Mouse (Mus musculus) brain, embryonic 14.5 days (tissue): ENCODE measurements around the gene Krtap9-5. TPM values are rescaled to one million over a fixed set of nuclear protein-coding genes. Genes with fewer than 3 reads are reported as not detected.

ENCODE experiments used
- DNase-seq: peaks from one replicate; pipeline ENCODE4 v3.0.0-alpha.2; 2011; ENCODE audit warnings: low read depth
- CTCF ChIP-seq: fragments of 200-500 bp; IDR thresholded peaks from 2 replicates; pipeline ENCODE4 v1.5.1; 2012; ENCODE audit warnings: inconsistent platforms, mild to moderate bottlenecking, moderate library complexity, borderline replicate concordance; ENCODE audit not compliant: insufficient read depth, insufficient read length; ENCODE audit errors: extremely low read depth
- POLR2A ChIP-seq: fragments of 200-500 bp; IDR thresholded peaks from 2 replicates; pipeline ENCODE4 v1.6.1; 2012; ENCODE audit warnings: mild to moderate bottlenecking, inconsistent platforms, borderline replicate concordance; ENCODE audit not compliant: poor library complexity, insufficient read depth, insufficient read length, severe bottlenecking; ENCODE audit errors: extremely low read depth
- polyA plus RNA-seq: library from polyadenylated mRNA; depleted of rRNA; stranded (reverse); fragments of >200 nt; gene quantifications from 2 replicates; pipeline ENCODE4 v1.2.3, GENCODE M21; 2012; rRNA removed

Gene Krtap9-5
- polyA plus RNA-seq, 1 experiment: not detected

DNA sequence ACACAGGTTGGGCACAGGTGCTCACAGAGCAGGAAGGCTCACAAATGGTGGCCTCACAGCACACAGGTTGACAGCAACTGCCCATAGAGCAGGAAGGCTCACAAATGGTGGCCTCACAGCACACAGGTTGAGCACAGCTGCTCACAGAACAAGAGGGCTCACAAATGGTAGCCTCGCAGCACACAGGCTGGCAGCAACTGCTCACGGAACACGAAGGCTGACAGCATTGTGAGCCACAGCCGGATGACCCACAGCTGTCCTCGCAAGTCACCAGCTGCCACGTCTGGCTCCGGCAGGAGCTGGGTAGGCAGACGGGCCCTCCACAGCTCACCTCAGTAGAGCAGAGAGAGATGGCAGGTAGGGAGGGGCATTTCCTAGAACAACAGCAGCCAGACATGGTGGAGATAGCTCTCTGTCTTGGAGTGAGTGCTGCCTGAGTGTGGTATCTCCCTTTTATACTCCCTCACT, 37.9 kb downstream of the Krtap9-5 start, which contains the start of gene Krtap16-1:
Gene Krtap16-1, minus strand, starts transcription at position 418 of the 468 bp plus-strand sequence.
- no peak for DNase-seq
- TF ChIP-seq POLR2A (no peak), CTCF (no peak)

GRCm38 (mm10) chr11:99988530-99988929, 40.3 kb downstream of the Krtap9-5 start:
- TF ChIP-seq POLR2A: no peak
- TF ChIP-seq CTCF: no peak
- no peak for DNase-seq

GRCm38 (mm10) chr11:99989881-99990405, 41.7 kb downstream of the Krtap9-5 start:
- DNase-seq: no peak
- TF ChIP-seq POLR2A (no peak), CTCF (no peak)

DNA sequence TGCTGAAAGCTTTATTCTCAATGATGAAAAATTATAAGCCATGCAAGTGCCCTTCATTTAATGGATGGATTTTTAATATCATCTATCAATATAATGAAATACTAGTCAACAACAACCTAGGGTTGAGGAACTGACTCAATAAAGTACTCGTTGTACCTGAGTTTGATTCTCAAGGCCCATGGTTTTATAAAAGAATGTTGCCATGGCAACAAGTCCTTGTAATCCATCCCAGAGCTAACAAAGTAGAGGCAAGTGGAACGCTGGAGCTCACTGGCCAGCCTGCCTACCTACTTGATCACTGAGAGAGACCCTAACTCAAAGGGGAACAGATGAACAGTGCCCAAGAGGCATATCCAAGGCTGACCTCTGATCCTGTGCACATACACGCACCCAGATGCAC, 42.3 kb downstream of the Krtap9-5 start:
- DNase-seq: peak; percentile 38
- TF ChIP-seq CTCF (no peak), POLR2A (no peak)

DNA sequence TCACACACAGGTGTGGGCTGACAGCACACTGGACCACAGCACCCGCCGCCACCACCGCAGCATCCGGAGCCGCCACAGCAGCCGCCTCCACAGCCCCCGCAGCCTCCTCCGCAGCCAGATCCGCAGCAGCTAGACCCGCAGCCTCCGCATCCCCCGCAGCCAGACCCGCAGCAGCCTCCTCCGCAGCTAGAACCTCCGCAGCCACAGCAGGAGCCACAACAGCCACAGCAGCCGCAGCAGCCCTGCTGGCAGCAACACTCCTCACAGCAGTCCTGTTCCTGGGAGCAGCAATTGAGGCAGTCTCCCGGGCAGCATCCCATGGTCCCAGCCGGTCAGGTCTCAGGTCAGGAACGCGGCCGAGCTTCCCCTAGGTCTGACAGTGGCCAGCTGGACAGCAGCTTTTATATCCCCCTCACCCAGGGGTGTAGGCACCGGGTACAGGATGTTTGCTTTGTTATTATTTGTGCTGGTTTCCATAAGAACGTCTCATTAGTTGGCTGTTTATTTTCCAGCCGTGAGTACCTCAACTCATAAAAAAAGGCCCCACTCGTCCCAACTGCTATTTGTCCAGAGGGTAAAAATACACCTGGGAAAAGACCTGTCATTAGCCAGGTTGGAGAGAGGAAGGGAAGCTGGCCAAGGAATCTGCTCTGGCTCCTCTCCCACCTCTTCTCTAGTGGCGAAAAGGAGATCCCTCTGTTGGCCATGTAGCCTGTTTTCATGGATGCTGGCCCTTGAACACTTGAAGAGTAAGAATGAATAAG, 45.5 kb downstream of the Krtap9-5 start, which contains the start of gene Krtap17-1:
Gene Krtap17-1, minus strand, starts transcription at position 375 of the 764 bp plus-strand sequence.
- peak; percentile 31 for DNase-seq
- TF ChIP-seq CTCF: no peak
- no peak for TF ChIP-seq POLR2A

DNA sequence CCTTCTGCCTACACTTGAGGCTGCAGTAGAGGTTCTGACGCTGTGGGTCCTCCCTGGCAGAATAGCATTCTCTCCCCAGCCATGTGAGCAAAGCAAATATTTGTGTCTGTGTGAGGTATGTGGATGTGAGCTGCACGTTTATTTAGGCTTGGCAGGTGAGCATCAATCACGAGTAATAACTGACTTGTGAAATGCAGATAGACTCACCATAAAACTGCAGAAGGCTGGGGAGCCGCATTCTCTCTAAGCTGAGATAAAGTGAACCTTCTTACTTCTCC, 46.0 kb downstream of the Krtap9-5 start:
- DNase-seq: no peak
- no peak for TF ChIP-seq CTCF
- TF ChIP-seq POLR2A: no peak

GRCm38 (mm10) chr11:99999091-99999490, 50.8 kb downstream of the Krtap9-5 start:
- DNase-seq: no peak

More at GRCm38 (mm10) chr11:99999091-99999490, 50.8 kb downstream of the Krtap9-5 start:
- no peak for TF ChIP-seq CTCF
- TF ChIP-seq POLR2A: no peak

Other genes starting within 250 kb of the Krtap9-5 start
- gene Gm14180, start 214.2 kb upstream of the Krtap9-5 start, polyA plus RNA-seq: not detected in 2 replicates
- gene Gm11595, start 175.6 kb upstream of the Krtap9-5 start, polyA plus RNA-seq: not detected in 2 replicates
- not detected in 2 replicates for gene Krtap4-8, start 167.8 kb upstream of the Krtap9-5 start, polyA plus RNA-seq
- gene Krtap4-9, start 163.3 kb upstream of the Krtap9-5 start, polyA plus RNA-seq: not detected in 2 replicates
- not detected in 2 replicates for gene Gm11596, start 155.0 kb upstream of the Krtap9-5 start, polyA plus RNA-seq
- gene Gm11569, start 149.5 kb upstream of the Krtap9-5 start, polyA plus RNA-seq: not detected in 2 replicates
- not detected in 2 replicates for gene Gm11554, start 144.0 kb upstream of the Krtap9-5 start, polyA plus RNA-seq
- gene Krtap4-13, start 138.6 kb upstream of the Krtap9-5 start, polyA plus RNA-seq: not detected in 2 replicates
- not detected in 2 replicates for gene Gm11564, start 132.8 kb upstream of the Krtap9-5 start, polyA plus RNA-seq
- not detected in 2 replicates for gene 2300003K06Rik, start 110.4 kb upstream of the Krtap9-5 start, polyA plus RNA-seq
- not detected in 2 replicates for gene Krtap4-16, start 96.9 kb upstream of the Krtap9-5 start, polyA plus RNA-seq
- not detected in 2 replicates for gene Gm11568, start 90.6 kb upstream of the Krtap9-5 start, polyA plus RNA-seq
- not detected in 2 replicates for gene Gm11559, start 84.0 kb upstream of the Krtap9-5 start, polyA plus RNA-seq
- not detected in 2 replicates for gene Krtap9-1, start 75.1 kb upstream of the Krtap9-5 start, polyA plus RNA-seq
- not detected in 2 replicates for gene Gm11567, start 69.3 kb upstream of the Krtap9-5 start, polyA plus RNA-seq
- gene Krtap31-1, start 40.6 kb upstream of the Krtap9-5 start, polyA plus RNA-seq: not detected in 2 replicates
- gene Gm11565, start 33.7 kb upstream of the Krtap9-5 start, polyA plus RNA-seq: not detected in 2 replicates
- gene Krtap31-2, start 12.2 kb upstream of the Krtap9-5 start, polyA plus RNA-seq: not detected in 2 replicates
- not detected in 2 replicates for gene Krtap29-1, start 30.6 kb downstream of the Krtap9-5 start, polyA plus RNA-seq
- gene Krtap16-1, start 38.1 kb downstream of the Krtap9-5 start, polyA plus RNA-seq: 0.04 TPM in 1 of 2 replicates, not detected in the other
- 0.19 and 0.27 TPM in 2 replicates for gene Krtap17-1, start 45.5 kb downstream of the Krtap9-5 start, polyA plus RNA-seq
- gene Krt33a, start 67.7 kb downstream of the Krtap9-5 start, polyA plus RNA-seq: not detected in 2 replicates
- 0.04 TPM in 1 of 2 replicates, not detected in the other for gene Krt33b, start 81.4 kb downstream of the Krtap9-5 start, polyA plus RNA-seq
- not detected in 2 replicates for gene Krt34, start 93.1 kb downstream of the Krtap9-5 start, polyA plus RNA-seq
- not detected in 2 replicates for gene Krt31, start 102.1 kb downstream of the Krtap9-5 start, polyA plus RNA-seq
- gene Krt32, start 139.8 kb downstream of the Krtap9-5 start, polyA plus RNA-seq: not detected in 2 replicates
- gene Krt35, start 147.8 kb downstream of the Krtap9-5 start, polyA plus RNA-seq: not detected in 2 replicates
- not detected in 2 replicates for gene Krt36, start 157.2 kb downstream of the Krtap9-5 start, polyA plus RNA-seq
- not detected in 2 replicates for gene Krt13, start 173.1 kb downstream of the Krtap9-5 start, polyA plus RNA-seq
- gene Krt15, start 187.5 kb downstream of the Krtap9-5 start, polyA plus RNA-seq: 12.2 and 14.4 TPM in 2 replicates
- 5.4 and 6.3 TPM in 2 replicates for gene Krt19, start 200.2 kb downstream of the Krtap9-5 start, polyA plus RNA-seq
- 0.05 and 0.10 TPM in 2 replicates for gene Krt9, start 244.8 kb downstream of the Krtap9-5 start, polyA plus RNA-seq